Mouse (Mus musculus): Measurements from ENCODE around the gene Hist1h3b. TPM values are rescaled to one million over a fixed set of nuclear protein-coding genes. Genes with fewer than 3 reads are reported as not detected.

Gene Hist1h3b
- total RNA-seq, 2 experiments from 2014 or later: 4.3 to 9.9 TPM

DNA sequence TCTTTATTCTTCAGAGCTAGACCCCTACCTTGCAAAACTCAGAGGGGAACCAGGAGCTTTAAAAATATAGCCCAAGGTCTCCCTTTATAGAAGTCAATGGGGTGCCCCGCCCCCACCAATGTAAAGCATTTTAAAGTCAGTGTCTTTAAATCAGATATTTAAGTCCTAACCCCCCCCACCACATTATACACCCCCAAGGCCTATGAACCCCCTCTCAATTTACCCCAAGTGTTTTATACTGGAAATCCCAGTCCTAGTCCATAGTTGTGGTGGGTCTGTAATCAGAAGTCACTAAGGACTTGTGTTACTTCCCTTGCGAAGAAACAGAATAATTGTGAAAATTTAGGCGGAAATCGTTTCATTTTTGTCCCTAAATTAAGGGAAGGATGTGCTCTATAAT is 14.0 kb upstream of the Hist1h3b start:
- no peak for DNase-seq (ENCODE audit: low spot score in 2 of 2)

DNA sequence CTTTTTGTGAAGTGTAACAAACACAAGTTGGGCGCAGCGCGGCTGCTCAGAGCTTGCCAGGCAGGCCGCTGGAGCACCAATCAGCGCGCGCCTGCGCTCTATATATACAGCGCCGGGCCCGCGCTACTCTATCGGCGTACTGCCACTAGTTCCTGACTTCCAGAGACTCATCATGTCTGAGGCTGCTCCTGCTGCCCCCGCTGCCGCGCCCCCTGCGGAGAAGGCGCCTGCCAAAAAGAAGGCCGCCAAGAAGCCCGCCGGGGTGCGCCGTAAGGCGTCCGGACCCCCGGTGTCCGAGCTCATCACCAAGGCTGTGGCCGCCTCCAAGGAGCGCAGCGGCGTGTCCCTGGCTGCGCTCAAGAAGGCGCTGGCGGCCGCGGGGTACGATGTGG is 13.4 kb upstream of the Hist1h3b start, which contains the start of gene Hist1h1c:
Hist1h1c (plus strand) TSS at position 132 of the 392 bp plus-strand sequence.
- peak; percentile 80 to 90 for DNase-seq (ENCODE audit: low spot score in 2 of 2)

DNA sequence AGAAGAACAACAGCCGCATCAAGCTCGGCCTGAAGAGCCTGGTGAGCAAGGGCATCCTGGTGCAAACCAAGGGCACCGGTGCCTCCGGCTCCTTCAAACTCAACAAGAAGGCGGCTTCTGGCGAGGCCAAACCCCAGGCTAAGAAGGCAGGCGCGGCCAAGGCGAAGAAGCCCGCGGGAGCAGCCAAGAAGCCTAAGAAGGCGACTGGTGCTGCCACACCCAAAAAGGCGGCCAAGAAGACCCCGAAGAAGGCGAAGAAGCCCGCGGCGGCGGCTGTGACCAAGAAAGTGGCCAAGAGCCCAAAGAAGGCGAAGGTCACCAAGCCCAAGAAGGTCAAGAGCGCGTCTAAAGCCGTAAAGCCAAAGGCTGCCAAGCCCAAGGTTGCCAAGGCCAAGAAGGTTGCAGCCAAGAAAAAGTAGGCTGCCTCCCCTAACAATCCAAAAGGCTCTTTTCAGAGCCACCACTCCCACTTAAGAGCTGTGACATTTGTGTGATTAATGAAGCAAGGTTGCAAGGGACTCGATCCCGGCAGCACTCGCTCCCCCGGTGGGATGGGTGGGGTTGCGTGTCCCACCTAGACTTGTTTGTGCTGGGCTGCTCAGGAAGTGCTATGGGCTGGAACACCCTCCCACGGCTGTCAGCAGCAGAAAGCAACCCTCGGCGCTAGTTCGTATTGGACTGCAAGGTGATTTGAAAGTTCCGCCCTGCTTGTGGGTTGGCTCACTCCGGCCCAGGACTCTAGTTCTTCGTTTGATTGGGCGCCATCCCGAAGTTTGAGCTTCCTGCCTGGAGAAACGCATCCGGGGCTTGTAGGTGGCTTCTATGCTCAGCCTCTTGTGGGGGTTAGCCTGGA is 12.8 kb upstream of the Hist1h3b start:
- DNase-seq (ENCODE audit: low spot score in 2 of 2): peak; percentile 87 to 94

GRCm38 (mm10) chr13:23739922-23740252 is 12.2 kb upstream of the Hist1h3b start:
- no peak for DNase-seq (ENCODE audit: low spot score in 2 of 2)

DNA sequence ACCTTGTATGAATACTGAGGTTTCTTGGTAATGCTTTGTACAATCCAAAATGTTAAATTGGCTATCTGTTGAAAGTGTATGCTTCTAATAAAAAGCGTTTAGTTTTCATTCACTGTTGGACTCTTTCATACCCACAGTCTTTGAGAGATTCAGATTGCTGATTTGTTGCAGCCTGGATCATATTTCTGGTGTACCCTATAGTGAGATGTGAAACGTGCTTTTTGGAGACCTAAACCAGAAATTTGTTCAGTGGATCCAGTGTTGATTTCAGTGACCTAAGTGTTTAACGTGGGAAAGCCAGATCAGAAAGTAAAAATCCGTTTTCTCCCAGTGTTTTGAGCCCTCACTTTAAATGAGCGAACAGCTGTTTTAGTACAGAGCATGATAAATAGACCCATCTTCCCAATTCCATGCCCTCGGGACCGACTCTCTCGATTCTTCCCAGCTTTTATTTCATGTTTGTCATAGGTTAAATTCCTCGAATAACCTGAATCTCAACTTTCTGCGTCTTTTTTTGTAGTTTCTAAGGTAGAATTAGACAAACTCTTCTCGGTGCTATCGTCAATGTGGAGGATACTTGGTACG is 11.7 kb upstream of the Hist1h3b start:
- no peak for DNase-seq (ENCODE audit: low spot score in 2 of 2)

DNA sequence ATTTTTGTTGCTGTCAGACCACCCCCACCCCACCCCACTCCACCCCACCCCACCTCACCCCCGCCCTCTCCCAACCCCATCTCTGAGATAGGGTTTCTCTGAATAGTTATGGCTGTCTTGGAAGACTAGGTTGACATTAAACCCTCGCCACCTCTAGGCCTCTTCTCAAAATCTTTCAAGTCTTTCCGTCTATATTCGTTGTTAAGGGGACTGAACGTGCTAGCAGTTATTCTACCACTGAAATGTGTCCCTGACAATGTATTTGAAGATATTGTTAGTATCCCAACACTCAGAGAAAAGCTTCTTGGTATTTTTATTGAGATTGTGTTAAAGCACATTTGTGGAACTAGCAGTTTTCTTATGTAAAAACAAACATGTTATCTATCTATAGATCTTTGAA is 11.2 kb upstream of the Hist1h3b start:
- DNase-seq (ENCODE audit: low spot score in 2 of 2): no peak

DNA sequence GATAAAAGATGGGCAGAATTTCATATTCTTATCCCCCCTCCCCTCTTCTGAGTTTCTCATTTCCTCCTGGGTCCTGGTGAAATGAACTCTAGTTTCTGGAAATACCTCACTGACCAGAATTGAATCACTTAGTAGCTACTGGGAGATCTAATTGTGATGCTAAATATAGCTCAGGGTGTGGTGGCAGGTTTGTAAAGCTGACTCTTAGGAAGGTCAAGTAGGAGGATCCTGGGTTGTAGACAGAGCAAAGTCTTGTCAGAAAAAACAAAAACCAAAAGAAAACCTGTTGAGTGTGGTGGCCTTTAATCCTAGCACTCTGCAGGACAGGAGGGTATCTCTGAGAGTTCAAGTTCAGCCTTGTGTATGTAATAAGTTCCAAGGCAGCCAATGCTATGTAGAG is 10.1 kb upstream of the Hist1h3b start:
- DNase-seq (ENCODE audit: low spot score in 2 of 2): no peak

DNA sequence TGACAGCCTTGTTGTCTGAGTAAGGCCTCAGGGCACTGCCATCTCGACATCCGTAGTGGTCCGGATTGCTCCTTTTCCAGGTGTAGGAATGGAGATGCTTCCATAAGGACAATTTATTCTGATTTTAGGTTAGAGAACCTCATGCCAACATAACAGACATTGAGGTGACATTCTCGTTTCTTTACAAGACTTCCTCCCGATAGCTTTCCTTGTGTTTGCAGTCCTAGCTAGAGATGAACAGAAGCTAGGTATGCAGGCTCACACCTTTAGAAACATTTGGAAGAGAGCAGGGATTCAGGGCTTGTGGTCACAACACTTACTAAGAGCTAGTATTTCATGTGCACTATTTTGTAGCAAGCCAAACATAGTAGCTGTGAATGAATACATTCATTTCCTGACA is 8.9 kb upstream of the Hist1h3b start:
- DNase-seq (ENCODE audit: low spot score in 2 of 2): no peak

DNA sequence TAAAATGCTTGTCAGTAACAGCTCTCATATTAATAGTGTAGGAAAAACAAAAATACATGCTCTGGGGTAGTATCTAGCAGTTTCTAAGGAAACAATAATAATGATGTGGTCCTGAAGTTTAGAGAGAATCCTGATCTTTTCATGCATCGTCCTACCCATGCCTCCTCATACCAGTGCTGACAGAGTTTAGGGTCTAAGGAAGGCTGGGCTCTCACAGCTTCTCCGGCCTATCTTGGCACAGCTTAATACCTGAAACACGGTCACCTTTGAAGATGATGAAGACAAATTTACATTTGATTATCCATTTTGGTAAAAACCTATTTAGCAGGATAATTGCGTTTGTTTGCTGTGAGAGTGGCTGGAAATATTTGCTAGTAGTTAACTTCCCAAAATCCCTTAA is 8.1 kb upstream of the Hist1h3b start:
- DNase-seq (ENCODE audit: low spot score in 2 of 2): no peak

DNA sequence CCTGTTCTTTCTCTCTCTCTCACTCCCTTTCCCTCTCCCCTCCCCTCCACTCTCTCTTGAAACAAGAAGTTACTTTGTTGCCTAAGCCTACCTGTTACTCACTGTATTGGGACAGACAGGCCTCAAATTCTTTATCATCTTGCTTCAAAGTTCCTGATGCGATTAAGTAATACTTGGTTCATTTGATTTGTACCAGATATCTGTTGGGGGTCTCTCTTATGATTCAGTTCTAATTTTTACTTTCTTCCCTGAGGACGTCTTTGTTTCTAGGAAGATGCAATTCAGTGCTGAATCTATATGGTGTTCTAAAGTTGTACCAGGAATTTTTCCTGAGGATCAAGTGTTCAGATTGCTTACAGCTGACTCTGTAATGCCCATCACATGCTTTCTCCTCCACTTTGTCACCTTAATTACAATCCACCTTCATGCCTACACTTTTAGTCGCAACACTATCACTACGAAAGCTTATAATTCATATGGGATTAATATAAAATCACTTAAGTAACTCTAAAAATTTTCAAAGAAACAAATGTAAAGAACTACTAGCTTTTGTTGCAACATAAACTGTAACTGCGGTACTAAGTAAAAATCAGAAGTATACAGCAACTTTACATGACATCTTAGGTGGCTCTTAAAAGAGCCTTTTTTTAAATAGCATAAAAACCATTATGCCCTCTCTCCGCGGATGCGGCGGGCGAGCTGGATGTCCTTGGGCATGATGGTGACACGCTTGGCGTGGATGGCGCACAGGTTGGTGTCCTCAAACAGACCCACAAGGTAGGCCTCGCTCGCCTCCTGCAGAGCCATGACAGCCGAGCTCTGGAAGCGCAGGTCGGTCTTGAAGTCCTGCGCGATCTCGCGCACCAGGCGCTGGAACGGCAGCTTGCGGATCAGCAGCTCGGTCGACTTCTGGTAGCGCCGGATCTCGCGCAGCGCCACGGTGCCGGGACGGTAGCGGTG is 7.4 kb upstream of the Hist1h3b start:
- no peak for DNase-seq (ENCODE audit: low spot score in 2 of 2)

DNA sequence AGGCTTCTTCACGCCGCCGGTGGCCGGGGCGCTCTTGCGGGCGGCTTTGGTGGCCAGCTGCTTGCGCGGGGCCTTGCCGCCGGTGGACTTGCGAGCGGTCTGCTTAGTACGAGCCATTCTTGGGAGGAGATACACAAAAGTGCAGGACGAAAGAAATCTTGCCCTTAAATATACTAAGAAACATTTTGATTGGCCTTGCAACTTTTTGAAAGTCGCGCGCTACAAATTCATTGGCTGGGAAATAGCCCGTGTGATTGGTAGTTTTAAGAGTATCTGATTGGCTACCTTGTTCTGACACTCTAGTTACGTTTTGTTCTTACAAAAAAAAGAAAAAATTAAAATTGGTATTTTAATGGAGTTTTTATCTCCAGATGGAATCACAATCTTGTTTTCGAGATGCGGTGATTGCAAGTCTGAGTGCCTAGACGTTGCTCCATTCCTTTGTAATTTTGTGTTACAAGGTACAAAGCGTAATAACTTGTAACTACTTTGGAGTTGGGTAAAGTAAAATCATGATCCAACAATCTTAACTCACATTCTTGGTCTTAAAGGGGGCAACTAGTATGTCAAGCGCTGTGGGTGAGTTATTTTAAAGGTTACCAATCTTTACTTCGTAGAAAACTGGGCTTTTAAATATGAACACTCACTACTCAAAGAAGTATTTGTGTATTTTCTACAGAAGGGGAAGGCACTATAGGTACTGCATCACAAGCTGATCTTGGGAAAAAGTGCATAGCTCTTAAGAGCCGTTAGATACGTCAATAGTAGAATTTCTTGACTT is 6.5 kb upstream of the Hist1h3b start, which contains the start of gene Hist1h3c:
Hist1h3c (minus strand) TSS at position 222 of the 781 bp plus-strand sequence.
- peak; percentile 85 to 87 for DNase-seq (ENCODE audit: low spot score in 2 of 2)

DNA sequence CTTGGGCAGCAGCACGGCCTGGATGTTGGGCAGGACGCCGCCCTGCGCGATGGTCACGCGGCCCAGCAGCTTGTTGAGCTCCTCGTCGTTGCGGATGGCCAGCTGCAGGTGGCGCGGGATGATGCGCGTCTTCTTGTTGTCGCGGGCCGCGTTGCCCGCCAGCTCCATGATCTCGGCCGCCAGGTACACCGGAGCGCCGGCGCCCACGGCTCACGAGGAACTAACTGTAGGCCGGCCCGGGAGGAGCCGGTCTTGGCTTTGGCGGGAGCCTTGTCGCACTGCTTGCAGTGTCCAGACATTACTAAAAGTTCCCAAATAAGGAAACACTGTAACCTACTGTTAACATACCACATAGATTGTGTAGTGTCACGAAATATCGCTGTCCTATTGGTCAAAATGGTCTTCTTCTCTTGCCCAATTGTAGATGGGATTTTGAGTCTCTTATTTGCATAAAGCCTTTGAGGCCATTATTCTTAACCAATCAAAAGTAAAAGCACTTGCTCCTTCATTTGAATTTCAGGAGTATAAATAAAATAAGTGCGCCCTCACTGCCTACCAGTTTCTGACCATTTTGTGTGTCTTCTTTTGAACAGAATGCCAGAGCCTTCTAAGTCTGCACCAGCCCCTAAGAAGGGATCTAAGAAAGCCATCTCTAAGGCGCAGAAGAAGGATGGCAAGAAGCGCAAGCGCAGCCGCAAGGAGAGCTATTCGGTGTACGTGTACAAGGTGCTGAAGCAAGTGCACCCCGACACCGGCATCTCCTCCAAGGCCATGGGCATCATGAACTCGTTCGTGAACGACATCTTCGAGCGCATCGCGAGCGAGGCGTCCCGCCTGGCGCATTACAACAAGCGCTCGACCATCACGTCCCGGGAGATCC is 5.6 kb upstream of the Hist1h3b start, which contains the start of gene Hist1h2bb:
Hist1h2bb (plus strand) TSS at position 534 of the 880 bp plus-strand sequence.
- peak; percentile 42 to 74 for DNase-seq (ENCODE audit: low spot score in 2 of 2)

DNA sequence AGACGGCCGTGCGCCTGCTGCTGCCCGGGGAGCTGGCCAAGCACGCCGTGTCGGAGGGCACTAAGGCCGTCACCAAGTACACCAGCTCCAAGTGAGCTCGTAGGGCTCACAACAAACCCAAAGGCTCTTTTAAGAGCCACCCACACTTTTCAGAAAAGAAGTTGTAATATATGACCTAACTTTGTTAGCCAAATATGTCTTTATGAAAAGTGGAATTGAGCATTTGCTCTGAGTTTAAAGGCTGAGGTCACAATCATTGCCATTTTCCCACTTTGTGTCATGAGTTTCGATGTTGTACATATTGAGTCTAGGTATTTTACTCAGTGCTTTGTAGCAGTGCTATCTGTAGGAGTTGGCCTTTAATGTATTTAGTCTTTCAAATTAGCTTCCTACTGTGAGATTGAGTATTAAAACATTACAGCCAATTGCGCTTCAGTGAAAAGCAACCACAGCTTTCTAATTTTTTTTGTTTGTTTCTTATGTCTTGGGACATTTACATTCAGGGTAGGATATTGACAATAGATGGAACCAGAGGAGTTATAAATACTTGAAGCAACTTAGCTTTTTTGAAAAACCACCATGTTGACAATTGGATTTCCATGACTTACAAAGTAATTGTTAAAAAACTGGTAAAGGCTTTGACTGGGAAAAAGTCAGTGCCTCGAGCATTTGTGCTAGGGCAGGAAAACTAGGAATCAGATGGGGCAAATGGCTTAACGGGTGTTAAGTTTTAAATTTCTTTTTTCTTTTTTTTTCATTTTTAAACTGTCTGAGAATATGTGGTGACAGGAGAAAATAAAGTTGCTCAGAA is 4.8 kb upstream of the Hist1h3b start:
- DNase-seq (ENCODE audit: low spot score in 2 of 2): no peak

- DNase-seq (ENCODE audit: low spot score in 2 of 2): no peak
Measured at GRCm38 (mm10) chr13:23747892-23748288, 4.2 kb upstream of the Hist1h3b start.

DNA sequence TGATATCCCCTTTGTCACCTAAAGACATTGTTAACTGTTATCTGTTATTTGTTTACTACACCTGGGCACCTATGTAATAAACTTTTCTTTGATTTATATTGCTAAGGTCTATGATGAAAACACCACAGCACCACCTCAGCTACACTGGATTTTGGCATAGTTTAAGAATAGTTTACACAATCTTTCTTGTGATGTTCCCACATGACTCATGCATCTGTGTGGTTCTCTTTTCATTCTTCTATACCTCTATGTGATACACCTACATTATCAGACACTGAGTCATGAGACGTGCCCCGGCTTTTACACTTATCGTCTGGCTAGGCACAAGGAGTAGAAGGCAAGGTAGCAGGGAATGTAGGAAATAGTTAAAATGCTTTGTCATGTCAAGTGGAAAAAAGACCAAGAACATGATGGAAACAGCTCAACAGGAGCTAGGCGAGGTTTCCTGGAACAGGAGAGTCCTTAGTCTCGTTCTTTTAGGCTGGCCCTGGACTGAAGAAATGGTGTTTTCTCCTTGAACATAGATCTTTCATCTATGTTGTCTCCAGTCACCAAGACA is 2.4 kb upstream of the Hist1h3b start:
- no peak for DNase-seq (ENCODE audit: low spot score in 2 of 2)

DNA sequence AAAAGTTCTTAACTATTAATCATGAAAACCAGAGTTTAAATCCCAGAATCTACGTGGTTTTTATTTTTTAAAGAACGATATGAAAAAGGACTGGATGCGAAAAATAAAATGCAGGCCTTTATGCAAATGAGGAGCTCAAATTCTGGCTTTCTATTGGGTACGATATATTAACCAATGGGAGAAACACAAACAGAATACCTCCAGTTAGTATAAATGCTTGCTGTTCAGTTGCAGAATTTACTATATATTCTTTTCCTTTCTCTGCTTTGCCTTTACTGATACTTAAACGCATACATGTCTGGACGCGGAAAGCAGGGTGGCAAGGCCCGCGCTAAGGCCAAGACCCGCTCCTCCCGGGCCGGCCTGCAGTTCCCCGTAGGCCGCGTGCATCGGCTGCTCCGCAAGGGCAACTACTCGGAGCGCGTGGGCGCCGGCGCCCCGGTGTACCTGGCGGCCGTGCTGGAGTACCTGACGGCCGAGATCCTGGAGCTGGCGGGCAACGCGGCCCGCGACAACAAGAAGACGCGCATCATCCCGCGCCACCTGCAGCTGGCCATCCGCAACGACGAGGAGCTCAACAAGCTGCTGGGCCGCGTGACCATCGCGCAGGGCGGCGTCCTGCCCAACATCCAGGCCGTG is 1.1 kb upstream of the Hist1h3b start, which contains the start of gene Hist1h2ab:
Hist1h2ab (plus strand) TSS at position 288 of the 639 bp plus-strand sequence.
- peak in 1 of 2 experiments; percentile 38 for DNase-seq (ENCODE audit: low spot score in 2 of 2)

DNA sequence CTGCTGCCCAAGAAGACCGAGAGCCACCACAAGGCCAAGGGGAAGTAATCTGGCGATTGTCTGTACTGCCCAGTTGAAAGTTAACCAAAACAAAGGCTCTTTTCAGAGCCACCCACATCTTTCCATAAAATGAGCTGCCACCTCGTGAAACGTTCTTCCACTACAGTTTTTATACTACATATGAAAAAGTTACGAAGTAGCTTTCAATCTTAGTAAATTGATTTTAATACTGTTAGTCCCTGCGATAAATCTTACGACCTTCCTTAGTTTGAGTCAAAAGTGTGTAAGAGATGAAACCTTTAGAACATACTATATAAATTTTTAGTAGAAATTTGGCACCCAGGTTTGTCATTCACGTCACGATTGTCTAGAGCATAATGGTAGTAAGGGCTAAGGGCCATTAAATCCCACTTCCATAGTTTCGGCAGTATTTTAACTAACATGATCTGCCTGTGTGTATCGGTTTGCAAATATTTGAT is 550 bp upstream of the Hist1h3b start:
- DNase-seq (ENCODE audit: low spot score in 2 of 2): no peak

DNA sequence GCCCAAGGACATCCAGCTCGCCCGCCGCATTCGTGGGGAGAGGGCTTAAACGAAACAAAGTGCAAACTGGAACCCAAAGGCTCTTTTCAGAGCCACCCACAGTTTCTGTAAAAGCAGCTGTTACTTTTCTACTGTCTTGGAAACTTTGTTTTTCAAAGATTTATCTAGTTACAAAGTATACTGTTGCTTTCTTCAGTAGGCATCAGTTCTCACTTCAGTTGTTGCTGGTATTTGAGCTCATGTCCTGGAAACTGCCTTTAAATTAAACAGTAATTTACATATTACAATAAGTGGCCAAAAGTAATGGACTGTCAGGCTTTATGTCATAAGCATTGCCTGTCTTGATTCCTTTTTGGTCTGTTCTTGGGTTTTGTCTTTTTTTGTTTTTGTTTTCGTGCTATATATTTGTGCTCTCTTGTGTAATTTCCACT is 690 bp downstream of the Hist1h3b start:
- no peak for DNase-seq (ENCODE audit: low spot score in 2 of 2)

Data from left cerebral cortex, adult 18-20 months (tissue).